Mouse (Mus musculus) T-helper 2 cell (primary cell): ENCODE data around the gene Rexo2.
"Not testable (repeated sequence)": the region's sequence is repeated elsewhere in the genome, so short reads cannot be mapped to it uniquely, and the experiment has no call there.

Source experiments
- in situ Hi-C: fragments of 300-600 bp; cut with MboI, MseI; formaldehyde crosslinking; loops from one replicate; pipeline ENCODE4 v1.15.1; 2025; ENCODE audit warnings: high pct_unique_total_duplicates

Gene Rexo2

DNA sequence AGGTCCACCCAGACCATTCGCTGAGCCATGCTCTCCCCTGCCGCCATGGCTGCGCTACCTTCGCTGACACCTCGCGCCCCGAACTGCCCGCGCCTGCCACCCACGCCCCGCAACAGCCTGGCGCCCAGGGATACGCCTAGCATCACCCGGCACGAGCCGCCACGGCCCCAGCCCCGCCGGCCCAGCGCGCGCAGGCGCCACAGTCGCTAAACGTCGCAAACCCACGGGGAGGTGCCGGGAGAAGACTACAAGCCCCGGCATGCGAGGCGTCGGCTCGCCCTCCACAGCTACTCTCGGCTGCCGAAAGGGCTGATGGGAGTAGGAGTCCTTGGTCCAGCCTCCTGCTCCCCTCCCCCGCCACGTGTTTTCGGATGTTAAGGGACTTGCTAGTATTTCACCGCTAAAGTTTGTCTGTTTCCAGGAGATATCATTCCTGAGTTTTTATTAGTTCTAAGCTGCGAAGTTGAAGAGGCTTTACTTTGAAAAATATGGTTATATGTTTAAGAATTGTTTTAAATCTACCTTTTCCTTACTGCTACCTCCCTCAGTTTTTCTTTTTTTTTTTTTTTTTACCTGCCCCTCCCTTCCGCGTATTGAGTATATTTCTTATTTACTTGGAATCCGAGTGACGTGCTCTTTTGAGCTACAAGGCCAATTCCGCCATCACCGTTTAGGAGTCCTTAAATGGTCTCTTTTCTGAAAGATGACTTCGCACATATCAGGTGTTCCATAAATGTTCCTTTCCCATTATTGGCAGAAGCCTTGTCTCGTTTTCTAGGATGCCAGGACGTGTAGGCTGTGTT lies at the start of gene Rexo2:
TSS of gene Rexo2 (minus strand) at position 213 of the 803 bp plus-strand sequence.
- in situ Hi-C loops: loop anchor here (25.0 kb wide), 1 partner anchor 507 kb away; the partner anchor contains the start of gene Usp28

DNA sequence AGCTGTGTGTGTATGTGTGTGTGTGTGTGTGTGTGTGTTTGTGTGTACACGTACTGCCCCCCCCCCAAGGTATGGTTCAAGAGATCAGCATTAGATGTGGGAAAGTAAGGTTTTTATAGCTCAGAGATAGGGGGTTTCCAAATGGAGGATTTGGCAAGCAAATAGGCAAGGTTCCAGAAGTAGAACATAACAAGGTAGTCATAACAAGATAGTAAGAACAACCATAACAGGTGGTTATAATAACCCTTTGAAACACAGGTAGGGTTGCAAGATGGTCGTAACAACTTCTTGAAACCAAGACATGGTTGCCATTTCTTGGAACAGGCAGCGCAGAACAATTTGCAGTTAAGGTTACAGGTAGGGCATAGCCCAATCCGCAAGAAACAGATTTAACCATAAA lies 46.1 kb upstream of the Rexo2 start:
- in situ Hi-C loops: no loop called here

- in situ Hi-C loops: no loop called here
Measured at GRCm38 (mm10) chr9:48525566-48525965, 45.1 kb upstream of the Rexo2 start.

DNA sequence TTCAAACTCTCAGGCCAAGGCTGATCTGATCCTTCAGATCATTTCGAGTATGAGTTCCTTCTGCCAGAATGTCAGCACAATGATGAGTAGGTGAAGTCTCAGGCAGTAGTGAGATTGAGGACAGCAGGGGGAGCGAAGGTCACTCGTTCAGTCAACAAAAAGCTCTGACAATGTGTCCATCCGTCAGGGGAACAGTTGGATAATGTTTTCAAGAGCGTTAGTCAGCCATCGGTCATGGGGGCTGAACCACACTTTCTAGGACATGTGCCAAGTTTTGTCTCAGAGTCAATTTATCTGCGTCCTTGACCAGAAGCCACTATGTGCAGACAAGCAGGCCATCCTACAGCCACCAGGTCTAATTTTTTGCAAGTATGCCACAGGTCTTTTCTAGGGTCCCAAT lies 40.0 kb upstream of the Rexo2 start:
- in situ Hi-C loops: not testable (repeated sequence)

GRCm38 (mm10) chr9:48517372-48518130 lies 37.1 kb upstream of the Rexo2 start:
- in situ Hi-C loops: no loop called here

DNA sequence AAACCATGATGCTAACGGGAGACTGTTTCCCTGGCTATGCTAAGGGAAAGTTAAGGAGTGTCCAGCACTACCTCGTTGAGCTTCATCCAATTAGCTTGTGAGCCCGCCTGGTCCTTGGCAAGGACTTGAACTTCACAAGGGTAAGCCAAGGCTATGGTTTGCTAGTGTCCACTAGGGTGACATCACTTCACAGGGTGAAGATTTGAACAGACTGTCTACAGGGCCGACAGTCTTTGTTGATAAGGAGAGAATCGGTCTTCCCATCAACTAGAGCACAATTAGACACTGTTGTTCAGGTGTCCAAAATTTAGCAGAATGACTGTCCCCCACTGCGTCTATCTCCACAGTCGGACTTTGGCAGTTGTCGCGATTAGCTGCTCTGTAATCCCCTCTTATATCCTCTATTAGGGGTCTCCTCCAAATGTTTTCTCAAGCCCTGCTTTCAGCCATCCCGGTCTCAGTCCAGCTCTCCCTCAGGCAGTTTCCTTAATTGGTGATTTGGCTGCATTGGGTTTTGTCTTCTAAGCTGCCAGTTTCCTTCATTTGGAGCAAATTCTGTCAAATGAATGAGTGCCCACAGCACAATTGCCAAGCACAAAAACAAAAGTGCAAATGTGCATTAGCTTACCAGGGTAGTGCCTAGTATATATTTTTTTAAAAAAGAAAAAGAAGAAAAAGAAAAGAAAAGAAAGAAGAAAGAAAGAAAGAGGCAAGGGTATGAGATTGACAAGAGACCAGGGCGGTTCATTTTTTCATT lies 36.4 kb upstream of the Rexo2 start:
- in situ Hi-C loops: no loop called here

GRCm38 (mm10) chr9:48515332-48515731 lies 34.9 kb upstream of the Rexo2 start:
- in situ Hi-C loops: no loop called here

DNA sequence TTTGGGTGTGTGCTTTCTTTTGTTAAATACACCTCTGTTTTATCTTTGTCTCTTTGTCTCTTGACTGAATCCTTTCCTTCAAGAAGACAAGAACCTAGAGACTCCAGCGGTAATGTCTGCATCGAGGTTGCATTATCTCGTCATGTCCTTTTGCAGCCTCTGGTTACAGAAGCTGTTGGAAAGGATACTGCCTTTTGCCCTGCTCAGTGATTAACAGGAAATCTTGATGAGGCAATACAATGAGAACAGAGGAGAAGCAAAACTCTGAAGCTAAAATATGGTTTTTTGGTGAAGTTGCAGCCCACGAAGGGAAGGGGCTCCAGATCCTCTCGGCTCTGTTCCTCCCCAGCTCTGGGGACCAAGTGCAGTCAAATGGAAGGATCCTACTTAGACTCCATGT lies 29.7 kb upstream of the Rexo2 start:
- in situ Hi-C loops: loop anchor here (5.0 kb wide), 1 partner anchor 67 kb away; no protein-coding TSS in a partner anchor

DNA sequence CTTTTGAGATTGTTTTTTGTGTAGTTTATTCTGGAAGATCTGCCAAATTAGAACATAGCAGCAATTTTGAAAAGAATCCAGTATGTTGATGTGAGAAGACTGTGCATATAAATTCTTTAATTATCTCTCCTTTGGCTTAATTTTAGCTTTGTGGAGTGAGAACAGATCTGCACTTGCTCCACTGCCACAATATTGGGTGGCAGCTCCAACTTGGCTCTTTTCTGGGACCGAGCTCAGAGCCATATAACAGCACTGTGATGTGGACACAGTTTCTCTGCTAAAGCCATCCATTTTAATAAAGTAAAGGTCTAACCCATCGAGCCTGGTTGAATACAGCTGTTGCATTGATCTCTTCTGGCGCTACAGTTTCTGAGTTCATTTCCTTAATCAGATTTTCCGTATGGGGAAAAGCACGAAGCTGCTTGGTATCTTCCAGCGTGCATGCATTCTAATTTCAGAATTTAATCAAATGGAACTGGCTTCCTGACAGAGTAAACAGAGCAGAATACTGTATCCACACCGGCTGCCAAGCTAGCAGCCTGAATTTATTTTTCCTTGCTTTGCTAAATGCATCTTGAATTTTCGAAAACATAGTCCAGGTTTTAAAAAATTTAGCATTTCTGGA lies 24.4 kb upstream of the Rexo2 start:
- in situ Hi-C loops: no loop called here

- in situ Hi-C loops: no loop called here
Measured at GRCm38 (mm10) chr9:48503001-48503400, 22.6 kb upstream of the Rexo2 start.

- in situ Hi-C loops: no loop called here
Measured at GRCm38 (mm10) chr9:48501192-48501591, 20.8 kb upstream of the Rexo2 start.

- in situ Hi-C loops: loop anchor here (25.0 kb wide), 1 partner anchor 492 kb away; the partner anchor contains the start of gene Usp28
Measured at GRCm38 (mm10) chr9:48495548-48495932, 15.1 kb upstream of the Rexo2 start.

GRCm38 (mm10) chr9:48494817-48495547 lies 14.6 kb upstream of the Rexo2 start, which contains the start of the genes Rbm7 and Gm5617:
Gene Rbm7, minus strand, starts transcription at chr9:48495299.
Gene Gm5617, plus strand, starts transcription at chr9:48495442.
- in situ Hi-C loops: loop anchor here (25.0 kb wide), 1 partner anchor 492 kb away; the partner anchor contains the start of gene Usp28

DNA sequence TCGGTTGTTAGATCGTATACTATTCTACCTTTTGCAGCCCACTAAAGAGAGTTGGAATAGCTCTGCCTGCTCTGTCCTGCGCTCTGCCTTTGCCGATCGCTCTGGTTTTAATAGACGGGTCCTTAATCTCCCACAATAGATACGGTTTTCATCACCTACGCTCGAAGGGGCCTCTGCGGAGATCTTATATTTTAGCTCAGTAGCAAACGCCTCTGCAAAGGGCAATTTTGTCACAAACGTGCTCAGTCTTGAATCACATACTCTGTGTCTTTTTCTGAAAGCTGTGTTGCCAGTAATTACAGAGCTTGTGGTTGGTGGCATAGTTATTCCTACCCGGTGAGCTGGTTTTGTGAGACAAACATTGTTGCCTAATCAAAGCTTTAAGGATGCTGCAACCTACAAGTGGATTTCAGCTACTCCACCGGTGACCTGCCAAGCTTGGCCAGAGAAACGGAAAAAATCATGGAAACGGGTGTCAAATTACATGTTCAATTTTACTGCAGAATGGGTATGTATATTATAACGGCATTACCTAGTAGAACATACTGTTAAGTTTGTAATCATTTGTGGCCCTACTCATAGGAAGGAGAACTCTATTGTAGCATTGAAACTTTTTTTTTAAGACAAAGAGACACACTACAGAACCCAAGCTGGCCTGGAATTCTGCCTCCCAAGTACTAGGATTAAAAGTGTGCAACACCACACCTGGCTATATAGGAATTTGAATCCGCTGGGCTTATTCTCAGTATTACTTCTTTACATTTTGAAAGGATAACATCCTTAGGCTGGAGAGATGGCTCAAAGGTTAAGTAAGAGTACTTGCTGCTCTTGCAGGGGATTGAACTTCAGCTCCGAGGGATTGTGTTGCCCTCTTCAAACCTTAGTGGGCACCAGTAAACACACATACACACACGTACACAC lies 1.1 kb upstream of the Rexo2 start:
- in situ Hi-C loops: loop anchor here (25.0 kb wide), 1 partner anchor 506 kb away; the partner anchor contains the start of gene Usp28

GRCm38 (mm10) chr9:48479838-48480410 lies 499 bp downstream of the Rexo2 start:
- in situ Hi-C loops: loop anchor here (25.0 kb wide), 1 partner anchor 507 kb away; the partner anchor contains the start of gene Usp28

DNA sequence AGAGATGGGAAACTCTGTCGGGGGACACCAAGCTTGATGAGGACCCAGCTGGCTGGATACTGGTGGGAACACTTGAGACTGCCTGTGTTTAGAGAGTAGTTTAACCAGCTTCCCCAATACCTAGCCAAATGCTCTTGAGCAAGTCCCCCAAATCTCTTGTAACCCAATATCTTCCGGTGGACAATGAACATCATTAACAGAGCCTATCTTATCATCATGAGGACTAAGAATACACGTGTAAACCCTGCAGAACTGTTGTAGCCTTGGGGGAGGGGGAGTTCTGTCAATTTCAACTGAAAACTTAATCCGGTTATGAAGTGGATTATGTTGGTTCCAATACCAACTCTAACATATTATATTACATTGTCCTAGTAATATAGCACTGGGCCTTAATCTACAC lies 1.6 kb downstream of the Rexo2 start:
- in situ Hi-C loops: loop anchor here (25.0 kb wide), 1 partner anchor 508 kb away; the partner anchor contains the start of gene Usp28

DNA sequence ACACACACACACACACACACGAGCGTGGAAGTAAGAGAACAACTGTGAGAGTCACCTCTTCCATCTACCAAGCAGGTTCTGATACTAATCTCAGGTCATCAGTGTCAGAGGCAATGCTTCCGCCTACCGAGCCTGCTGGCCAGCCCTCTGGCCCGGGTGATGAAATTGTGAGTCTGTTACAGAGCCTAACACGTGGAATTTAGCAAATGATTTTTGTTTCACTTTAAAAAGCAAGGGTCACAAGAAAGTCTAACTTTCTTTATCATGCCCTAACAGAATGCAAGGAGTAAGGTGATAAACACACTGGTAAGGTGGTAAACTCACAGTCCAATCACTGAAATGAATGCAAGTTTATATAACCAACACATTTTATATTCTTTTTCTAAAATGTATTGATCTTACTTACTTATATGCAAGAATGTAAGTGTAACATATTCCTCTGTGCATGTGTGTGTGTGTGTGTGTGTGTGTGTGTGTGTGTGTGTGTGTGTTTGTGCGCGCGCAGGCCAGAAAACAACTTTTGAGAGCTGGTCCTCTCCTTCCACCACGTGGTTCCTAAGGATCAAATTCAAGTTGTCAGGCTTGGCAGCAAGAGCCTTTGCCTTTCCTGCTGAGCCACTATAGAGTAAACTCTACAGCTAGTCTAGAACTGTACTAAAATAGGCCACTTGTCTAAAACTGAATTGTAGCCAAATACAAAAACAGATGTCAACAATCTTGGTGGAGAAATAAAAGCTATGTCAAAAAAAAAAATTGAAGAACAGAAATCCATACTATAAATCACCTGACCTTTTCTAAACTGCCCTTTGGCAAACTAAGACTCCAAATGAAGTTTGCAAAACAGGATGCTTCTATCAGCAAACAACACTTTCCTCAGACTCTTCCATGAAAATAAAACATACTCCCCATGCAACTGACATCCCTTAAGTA lies 3.9 kb downstream of the Rexo2 start:
- in situ Hi-C loops: loop anchor here (25.0 kb wide), 1 partner anchor 511 kb away; the partner anchor contains the start of gene Usp28

- in situ Hi-C loops: no loop called here
Measured at GRCm38 (mm10) chr9:48474367-48474766, 6.1 kb downstream of the Rexo2 start.
